Mouse (Mus musculus): Measurements from ENCODE around the gene Gm42688.

DNA sequence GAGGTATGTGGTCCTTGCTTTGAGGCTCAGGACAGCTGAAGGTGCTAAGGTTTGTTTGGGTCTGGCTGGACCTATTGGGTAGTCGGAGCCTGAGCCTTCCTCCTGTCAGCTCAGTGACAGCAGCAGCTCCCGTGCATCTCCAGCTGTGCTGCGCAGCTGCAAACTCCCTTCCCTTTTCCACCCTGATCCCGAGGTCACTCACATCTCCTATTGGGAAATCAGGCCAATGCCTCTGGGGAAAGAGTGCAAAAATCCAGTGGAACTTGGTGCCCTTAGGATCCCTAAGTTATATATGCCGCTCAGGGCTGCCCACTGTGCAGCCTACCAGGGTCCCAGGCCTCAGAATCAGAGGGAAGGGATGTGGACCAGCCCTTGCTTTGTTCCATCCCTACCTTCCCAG is 17.9 kb upstream of the Gm42688 start:
- TF ChIP-seq CTCF (conservative IDR thresholded peaks at IDR 0.05; ENCODE audit: insufficient read depth, insufficient read length, low read depth, low read length) (no peak), POLR2A (IDR thresholded peaks at IDR 0.05; ENCODE audit: low read depth, low read length) (no peak)
